Mouse (Mus musculus) cerebellum, postnatal 25 days (tissue): ENCODE data around the gene Arhgap6.

ENCODE experiments used
- DNase-seq, 2 experiments: peaks; one replicate each; pipeline ENCODE4 v3.0.0; 2021; ENCODE audit warnings: mixed read lengths in 2 of 2

Arhgap6 gene

DNA sequence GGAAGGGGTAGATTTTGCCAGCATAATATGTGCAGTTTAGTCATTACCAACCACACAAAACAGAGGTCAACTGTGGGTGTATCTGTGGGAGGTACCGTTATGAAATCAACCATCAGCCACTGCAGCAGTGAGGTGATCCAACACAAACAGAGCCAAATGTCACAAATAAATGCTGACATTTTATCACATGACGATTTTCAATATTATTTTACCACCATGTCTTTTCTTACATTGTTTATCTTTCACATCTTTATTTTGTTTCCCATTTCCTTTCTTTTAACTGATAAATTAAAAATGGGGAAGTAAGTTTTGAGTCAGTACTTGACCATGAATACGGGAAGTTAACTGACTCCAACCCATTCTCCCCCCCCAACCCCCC lies 328.9 kb downstream of the Arhgap6 start:
- DNase-seq: no peak

DNA sequence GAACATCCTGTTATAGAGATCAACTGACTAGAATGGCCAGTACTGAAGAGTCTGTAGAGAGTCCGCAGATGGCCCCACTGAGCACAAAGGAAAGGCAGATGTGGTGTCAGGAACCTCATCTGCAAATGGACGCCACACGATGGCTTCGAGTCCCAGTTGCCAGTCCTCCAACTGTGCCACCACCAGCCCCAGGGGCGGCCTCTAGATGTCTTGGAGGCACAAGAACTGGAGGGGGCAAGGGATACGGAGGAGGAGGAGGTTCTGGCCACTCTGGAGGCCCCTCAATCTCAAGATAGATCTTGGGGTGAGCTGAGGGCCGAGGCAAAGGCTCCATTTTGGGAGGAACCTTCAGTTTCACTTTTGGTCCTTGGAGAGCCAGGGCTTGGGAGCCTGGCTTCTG lies 344.9 kb downstream of the Arhgap6 start:
- no peak for DNase-seq

DNA sequence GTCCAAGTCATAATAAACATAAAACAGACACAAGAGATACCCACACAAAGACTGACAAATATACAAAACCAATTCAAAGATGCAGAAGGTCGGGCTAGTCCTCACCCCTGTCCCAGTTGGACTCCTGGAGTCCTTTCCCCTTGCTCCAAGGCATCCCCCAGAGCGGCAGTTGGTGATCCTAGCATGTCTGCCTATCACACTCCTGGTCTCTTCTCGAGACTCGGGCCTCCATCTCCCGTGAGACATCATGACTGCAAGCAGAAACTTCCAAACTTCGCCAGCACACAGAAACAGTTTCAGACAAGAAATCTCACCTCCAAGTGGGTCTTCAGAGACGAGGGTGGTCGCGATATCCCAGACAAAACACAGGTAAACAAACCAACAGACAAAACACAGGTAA lies 345.6 kb downstream of the Arhgap6 start:
- DNase-seq: no peak

DNA sequence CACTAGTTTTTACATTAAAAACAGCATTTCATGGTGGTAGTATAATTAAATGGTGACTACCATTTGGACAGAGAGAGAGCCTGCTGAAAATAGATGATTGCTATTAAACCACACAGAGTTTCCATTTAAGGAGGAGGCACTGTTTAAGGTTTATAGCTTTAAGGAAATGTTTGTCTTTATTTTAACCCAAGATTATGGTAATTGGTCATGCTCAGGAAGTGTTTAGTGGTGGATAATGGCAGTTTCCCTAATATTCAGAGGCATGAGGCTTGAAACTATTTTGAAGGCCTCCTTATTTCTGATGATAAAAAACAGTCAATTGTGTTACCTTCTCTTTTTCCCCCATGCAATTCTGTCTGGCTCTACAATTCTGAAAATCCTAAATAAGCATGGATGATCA lies 358.9 kb downstream of the Arhgap6 start:
- DNase-seq: no peak

DNA sequence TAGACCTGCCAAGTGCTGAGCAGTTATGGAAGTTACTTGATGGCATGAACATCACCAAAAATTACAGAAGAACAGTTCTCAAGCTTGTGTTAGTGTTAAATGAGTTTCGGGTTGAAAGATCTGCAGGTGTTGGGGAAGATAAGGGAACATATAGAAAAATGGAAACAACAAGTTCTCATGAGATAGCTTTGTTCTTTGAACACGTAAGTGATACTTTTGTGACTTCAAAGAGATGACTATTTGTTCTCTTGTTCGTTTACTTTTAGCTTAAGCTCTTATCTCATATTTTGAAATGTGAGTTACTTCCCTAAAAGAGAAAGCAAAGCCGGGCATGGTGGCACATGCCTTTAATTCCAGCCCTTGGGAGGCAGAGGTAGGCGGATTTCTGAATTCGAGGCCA lies 363.5 kb downstream of the Arhgap6 start:
- DNase-seq: no peak

DNA sequence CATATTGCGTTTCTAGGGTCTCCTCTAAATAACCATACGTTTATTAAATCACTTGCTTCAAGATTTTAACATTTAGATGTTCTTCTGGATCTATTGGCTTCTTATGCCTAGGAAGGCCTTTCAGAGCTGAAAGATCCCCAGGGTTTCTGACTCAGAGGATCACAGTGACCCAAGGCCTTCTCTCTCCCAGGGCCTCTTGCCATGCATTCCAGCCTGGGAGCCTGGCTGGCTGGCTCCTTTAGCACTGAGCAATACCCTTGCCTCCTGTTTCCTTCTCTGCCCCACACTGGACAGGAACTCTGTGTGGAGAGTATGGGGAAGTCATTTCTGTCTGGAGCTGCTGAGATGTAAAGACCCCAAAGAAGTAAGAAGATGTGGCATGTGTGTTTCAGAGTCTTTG lies 376.1 kb downstream of the Arhgap6 start:
- no peak for DNase-seq

DNA sequence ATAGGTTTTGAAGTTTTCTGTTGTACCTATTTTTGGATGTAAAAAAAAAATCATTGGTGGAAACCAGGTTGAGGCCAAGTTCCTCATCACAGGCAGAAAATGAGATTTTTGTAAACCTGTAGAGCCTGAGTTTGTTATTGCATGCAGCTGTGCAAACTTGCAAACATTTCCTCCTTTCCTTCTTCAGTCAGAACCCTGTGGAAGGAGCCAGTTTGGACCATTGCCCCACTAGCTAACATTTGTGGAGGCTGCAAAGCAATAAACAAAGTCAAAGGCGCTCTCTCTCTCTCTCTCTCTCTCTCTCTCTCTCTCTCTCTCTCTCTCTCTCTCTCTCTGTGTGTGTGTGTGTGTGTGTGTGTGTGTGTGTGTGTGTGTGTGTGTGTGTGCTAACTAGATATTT lies 378.9 kb downstream of the Arhgap6 start:
- no peak for DNase-seq

DNA sequence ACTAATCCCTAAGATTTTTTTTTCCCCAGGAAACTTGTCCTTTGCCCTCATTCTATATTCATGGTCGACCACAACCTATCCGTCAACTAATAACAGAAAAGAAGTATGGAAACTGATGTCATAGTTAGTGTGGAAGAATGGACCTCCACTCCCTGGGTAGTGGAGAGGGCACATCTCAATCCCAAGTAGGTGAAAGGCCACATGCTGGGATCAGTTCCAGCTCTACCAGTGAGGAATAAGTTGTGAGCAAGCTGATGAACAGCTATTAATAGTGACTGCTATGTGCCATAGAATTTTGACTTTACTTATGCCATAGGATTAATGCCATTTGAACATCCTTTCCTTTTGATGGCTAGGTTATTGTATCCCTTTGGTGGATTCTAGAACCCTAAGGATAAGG lies 383.7 kb downstream of the Arhgap6 start:
- DNase-seq: no peak

DNA sequence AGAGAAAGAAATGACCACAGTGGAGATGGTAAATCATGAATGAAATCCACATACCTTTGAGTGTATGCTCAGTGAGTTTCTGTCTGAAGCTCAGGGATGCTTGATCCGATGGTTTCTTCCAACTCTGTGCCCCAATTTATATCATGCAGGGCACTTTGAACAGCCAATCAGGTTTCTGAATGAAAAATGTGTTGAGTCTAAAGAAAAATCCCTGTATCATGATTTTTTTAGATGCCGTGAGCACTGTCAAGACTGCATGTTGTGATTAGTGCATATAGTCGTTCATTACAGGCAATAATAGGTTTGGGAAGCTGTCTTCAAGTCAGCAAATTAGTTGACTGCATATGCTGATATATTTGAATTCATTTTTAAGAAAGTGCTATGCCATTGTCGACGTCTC lies 392.2 kb downstream of the Arhgap6 start, which contains the start of gene Amelx:
TSS of gene Amelx (minus strand) at position 101 of the 400 bp plus-strand sequence.
- DNase-seq: no peak

DNA sequence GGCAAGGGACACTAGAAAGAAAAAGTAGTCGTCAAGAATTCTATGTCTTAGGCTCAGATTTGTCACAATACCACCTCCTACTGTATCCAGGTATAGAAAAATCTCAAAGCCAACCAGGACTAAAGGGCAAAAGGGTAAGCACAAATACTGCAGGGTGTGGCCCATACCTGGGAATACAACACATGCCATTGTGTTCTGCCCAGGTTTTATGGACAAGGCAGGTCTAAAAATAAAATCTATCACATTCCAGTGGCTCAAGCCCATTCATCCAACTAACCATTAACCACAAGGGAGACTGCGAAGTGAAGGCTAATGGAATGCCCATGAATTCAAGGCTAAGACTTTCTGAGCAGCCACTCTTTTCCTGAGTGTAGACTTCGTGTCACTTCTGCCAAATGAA lies 415.1 kb downstream of the Arhgap6 start:
- no peak for DNase-seq

DNA sequence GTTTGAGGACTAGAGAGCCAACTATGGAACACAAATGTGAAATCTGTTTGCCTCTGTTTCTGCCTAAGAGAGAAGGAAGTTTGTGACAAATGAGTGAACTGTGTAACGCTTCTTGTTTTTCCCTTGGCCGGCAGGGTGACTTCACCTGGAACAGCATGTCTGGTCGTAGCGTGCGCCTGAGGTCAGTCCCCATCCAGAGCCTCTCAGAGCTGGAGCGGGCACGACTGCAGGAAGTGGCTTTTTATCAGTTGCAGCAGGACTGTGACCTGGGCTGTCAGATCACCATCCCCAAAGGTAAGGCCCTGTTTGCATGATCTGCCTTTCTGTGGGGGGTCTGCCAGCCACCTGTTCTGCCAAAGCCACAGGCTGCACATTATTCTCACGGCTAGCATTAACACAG lies 425.2 kb downstream of the Arhgap6 start:
- peak; percentile 8 to 11 for DNase-seq

DNA sequence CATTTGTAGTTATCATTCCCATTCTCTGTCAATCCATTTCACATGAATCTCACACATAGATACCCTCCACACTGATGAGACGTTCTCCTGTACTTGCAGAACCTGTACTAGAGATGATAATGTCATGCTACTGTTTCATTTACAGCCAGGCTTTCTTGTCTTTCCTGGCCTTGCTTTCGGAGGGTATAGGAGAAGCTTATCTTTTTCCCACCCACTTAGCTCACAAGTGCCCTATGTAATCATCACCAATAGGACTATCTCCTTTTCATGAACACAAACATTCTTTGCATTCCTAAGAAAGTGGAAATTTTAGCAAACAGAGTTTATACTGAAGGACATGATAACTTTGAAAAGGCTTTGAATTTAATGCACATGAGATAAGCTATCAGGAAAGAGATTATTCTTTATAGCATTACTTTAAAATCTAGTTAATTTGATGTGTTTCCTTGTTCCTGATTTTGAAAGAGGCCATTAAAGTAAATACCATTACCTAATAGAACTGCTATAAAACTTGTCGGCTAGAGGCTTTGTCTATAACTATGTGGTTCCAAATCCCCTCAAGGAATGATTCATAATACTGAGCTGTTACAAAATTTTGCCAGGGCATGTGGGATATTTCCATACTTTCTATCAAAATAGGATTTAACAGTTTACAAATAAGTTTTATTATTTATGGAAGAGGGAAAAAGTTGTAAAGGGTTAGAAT lies 427.6 kb downstream of the Arhgap6 start:
- DNase-seq: no peak

DNA sequence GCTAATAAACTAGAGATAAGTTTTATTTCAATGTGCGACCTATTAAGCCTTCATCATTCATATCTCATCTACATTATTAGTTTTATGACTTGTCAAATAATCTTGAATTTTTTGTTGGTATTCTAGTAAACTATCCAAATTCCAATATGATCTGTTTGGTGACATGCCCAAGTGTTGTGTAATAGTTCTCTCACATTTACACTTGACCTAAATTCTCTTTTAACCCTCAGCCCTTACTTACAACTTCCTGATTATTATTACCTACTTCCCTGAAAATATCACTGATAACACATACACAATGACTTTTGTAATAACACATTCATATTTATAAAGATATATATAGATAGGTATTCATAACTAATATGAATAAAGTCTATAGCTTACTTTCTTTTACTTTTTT lies 461.0 kb downstream of the Arhgap6 start:
- no peak for DNase-seq

DNA sequence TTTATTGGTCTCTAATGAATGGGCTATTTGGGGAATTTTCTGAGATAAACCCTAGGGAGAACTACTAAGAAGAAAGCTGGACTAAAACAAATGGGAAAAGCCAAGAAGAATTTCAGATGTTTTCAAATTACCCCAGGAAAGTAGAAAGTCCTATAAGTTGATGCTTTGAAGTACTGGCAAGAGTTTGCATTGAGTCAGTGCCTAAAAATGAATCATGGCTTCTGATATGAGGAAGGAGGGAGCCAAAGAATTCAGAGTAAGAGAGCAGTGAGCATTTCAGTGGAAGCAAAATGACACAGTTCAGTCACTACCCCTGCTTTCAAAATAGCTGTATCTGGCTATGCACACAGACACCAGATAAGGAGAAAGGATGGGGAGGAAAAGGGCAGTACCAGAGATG lies 461.8 kb downstream of the Arhgap6 start:
- DNase-seq: no peak

DNA sequence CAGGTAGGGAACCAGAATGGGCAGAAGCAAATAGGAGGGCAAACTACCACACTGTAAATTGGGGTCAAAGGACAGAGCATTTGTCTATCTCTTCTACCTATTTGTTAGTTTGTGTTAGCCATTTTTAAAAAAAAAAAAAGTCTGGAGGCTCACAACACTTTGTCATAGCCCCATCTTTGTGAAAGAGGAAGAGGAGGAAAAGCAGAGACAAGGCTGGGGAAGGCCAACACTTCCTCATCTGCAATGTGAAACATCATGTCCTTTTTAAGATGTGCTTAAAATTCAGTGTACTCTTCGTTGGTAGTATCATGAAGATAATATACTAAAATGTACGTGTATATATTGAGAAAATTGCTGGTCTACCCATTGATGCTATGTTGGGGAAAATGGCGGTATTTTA lies 466.1 kb downstream of the Arhgap6 start:
- no peak for DNase-seq

DNA sequence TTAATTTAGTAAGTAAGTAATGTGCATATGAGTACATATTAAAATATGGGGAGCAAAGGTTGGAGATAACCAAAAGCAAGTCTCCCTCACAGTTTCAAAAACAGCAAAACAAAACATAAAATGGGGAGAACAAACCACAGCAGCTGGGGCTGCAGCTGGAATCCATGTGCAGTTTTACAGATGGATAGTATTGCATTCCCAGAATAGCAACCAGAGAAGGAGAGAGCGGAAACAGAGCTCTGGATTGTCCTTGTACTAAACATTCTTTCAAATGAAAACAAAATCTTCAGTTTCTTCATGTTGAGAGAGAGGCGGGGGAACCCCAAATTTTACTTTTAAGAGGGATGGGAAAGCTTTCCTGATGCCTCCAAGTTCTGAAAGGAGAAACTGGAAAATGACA lies 467.3 kb downstream of the Arhgap6 start:
- no peak for DNase-seq

DNA sequence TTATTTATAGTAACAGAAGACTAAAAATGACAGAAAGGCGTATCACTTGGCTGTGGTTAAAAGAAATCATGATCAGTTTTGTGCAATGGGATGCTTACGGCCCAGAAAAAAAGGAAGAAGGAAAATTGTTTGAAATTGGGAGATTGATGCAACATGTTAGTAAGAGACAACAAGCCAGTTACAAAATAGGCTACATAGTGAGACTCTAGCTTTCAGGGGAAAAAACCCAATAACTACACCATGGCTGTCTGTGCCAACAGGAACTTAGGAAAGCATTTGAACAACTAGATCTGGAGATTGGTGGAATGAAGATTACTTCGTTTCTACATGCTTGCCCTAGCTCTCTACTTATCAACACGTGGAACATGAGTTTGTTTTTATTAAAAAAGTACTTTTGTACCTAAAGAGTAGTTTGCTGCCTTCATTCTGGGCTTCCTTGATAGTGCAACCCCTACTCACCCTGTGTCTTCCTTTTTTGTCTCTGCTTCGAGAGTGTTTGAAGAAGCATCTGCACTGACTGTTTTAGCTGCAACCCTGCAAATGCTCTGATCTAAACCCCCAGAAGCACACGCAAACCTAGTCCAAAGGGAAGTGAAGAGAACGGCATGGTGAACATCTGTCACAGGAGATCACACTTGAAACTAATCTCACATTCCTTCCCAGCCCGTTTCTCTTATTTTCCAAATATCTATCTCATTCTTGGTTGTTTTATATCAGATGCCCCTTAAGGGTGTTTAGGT lies 468.7 kb downstream of the Arhgap6 start:
- no peak for DNase-seq

DNA sequence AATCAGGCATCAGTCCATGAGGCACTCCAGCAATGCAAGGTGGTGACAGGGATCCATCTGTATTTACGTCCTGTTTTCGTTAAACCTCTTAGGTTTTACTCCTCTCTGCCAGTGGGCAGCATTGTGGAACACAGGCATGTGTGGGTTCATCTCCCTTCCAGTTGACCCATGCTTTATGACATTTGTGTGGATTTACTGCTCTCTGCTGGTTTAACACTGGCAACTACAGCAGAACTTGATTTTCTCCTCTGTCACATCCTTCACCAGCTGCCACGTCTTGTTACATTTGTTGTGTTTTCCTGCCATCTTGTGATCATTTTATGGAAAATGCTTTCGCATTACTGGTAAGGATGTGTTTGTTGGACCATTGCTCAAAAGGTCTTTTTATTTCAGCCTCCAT lies 504.7 kb downstream of the Arhgap6 start:
- DNase-seq: no peak

DNA sequence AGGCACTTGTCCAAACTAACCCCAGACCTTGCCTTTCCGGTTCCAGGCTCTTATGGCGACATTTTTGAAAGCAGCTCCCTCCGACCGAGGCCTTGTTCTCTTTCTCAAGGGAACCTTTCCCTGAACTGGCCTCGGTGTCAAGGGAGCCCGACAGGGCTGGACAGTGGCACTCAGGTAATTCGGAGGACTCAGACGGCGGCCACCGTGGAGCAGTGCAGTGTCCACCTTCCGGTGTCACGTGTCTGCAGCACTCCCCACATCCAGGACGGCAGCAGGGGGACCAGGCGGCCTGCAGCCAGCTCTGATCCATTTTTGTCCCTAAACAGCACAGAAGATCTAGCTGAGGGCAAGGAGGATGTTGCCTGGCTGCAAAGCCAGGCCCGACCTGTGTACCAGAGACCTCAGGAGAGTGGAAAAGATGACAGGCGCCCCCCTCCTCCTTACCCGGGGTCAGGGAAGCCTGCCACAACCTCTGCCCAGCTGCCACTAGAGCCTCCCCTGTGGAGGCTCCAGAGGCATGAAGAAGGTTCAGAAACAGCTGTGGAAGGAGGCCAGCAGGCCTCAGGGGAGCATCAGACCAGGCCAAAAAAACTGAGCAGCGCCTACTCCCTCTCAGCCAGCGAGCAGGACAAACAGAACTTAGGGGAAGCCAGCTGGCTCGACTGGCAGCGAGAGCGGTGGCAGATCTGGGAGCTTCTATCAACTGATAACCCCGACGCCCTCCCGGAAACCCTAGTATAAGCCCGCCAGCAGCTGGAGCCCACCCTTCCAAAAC lies 507.6 kb downstream of the Arhgap6 start:
- DNase-seq: no peak

DNA sequence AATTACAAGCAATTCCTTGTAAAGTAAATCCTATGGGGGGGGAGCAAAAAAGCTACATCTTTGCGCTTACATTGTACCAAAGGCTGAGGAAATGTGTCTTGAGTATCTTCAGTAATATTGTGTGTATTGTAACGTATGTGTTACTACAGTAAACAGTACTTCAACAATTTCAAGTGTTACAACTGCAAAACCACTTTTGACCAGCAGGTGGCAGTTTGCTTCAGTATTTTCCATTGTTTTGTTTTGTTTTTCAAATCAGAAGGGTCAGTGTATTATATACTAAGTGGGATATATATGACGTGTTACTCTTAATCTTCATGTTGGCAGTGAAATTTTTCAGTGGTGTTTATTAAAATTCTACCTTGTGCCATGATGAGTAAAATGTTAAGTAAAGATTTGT lies 509.0 kb downstream of the Arhgap6 start:
- DNase-seq: peak; percentile 44 to 59

DNA sequence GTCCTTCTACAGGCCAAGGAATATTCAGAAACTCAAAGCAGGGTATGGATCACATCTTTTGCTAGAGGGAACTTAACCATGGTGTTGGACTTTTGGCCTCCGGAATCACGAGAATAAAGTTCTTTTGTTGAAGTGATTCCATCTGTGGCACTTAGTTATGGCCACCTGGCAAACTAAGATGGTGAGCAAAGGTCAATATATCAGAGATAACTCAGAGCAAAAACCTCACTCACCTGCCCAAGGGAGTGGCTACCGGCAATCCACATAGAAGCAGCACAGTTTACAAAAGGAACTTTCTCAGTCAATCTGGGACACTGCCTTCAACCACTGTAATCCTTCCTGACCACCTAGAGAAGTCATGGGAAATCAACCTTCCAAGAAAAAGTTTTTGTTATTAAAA lies 513.7 kb downstream of the Arhgap6 start:
- DNase-seq: no peak

DNA sequence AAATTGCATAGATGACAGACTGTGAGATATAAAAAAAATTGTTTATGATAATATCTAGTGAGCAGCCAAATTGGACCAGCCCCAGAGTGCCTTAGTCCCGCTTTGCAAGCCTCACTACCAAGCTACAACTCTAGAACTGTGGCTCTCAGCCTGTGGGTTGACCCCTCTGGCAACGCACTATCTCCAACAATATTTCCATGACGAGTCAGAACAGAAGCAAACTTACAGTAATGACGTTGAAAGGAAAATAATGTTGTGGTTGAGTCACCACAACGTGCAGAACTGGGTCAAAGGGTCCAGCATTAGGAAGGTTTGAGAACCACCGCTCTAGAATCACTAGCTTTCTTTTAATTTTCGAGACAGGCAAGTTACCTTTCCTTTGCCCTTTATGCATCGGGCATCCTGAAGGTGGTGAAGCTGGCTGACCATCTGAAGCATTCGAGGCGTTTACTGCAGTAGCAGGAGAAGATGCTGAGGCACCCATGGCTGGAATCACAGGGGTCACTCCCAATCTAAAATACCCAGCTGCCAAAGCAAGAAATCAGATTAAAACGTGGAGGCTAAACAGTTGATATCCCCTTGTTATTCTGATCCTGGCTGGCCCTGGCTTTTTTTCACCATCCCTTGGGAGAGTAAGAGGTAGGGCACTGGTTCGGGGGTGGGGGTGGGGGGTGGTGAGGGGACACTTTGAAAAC lies 524.3 kb downstream of the Arhgap6 start:
- peak; percentile 8 to 9 for DNase-seq

DNA sequence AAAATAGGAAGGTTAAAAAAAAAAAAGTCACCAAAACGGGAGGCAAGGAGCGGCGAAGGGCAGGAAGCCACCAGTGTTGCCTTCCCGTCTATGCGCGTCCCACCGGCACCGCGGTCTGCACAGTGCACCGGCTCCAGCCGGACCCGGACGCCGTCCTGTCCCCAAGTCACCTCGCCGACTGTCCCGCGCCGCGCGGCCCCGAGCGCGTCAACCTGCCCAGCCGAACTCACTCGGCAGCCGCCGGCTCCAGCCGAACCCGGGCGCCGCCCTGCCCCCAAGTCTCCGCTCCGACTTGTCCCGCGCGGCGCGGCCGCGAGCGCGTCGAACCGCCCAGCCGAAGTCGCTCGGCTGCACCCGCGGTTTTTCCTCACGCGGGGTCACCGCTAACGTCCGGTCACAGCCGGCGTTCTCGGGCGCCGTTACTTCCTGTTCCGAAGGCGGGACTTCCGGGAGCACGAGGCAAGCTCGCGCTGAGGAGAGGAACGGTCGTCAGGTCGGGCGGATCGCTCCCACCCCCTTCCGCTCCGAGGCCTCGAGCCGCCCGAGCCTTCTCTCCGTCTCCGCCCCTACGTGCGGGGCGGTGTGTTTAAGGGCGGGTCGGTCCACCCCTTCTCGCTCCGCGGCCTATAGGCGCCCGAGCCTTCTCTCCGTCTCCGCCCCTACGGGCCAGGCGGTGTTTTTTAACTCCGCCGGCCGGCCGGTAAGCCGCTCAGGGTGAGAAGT lies 525.2 kb downstream of the Arhgap6 start, which contains the start of gene Hccs:
TSS of gene Hccs (minus strand) at position 428 of the 723 bp plus-strand sequence.
- DNase-seq: peak; percentile 85 to 91
